Mouse (Mus musculus): ENCODE measurements at regions not wholly inside any gene's neighbourhood (a gene's known extent, or its start where the extent isn't known, plus 50 kb on each side); places are given as distances from the start of the nearest gene placed in this dataset.

DNA sequence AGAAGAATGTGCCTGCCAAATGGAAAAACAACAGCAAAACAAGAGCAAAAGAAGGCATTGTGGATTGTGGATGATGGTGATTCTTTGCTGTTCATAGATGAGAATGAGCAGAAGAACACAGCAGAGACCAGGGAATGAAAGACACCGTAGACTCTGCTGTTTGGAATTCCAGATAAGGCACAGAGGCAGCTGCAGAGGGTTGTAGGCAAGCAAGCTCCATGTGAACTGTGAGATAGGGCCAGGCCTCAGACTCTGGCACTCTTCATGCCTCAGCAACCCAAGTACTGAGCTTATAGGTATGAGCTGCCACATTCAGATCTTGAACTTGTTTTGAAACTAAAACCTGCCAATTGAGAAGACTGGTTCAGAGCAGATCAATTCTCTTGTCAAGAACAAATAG lies 223.3 kb upstream of the Veph1 start:
- no peak for DNase-seq (ENCODE audit: extremely low read depth, low read depth, low spot score)

DNA sequence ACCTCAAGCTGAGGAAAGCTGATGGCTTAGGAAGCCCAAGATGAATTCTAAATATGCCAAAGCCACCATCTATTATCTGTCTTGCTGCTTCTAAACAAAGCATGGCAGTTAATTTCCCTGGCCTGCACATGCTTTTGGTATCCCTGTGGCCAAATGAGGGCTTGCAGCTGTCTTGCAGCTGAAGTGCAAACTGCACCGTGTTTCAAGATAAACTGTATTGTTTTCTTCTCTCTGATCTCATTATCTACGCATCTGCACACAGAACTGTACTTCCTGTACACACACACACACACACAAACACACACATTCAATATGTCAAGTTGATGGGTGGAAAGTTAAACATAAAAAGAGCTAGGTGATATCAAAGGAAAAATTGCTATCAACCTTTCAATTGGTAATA lies 221.7 kb upstream of the Veph1 start:
- no peak for DNase-seq (ENCODE audit: extremely low read depth, low read depth, low spot score)

DNA sequence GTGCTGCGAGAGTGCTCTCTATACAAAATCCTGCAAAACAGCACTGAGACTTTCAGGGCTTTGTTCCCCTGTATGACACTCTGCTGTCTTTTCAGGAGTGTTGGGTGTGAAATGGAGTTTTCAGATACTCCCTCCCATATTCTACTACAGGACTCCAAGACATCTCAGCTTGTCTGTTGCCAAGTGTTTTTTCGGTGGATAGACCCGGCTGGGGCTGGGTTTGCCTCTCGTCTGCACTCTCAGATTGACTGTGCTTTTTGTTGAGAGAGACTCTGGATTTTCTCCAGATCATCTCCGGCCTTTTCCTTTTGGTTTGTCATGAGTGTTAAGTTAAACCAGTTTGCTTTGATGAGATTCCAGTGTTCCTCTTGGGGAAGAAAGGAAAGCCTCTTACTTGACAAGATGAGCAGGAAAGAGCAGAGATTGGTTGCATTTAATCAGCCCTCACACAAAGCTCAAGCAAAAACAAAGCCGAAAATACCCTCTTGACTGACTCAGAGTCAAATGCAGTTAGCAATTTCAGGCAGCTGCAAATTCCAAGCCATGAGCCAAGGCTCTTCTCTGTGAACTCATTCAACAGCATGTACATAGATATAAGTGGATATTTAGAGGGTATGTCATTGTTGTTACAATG lies 219.3 kb upstream of the Veph1 start:
- DNase-seq (ENCODE audit: extremely low read depth, low read depth, low spot score): no peak

GRCm38 (mm10) chr3:66514587-66514986 lies 217.9 kb upstream of the Veph1 start:
- no peak for DNase-seq (ENCODE audit: extremely low read depth, low read depth, low spot score)

DNA sequence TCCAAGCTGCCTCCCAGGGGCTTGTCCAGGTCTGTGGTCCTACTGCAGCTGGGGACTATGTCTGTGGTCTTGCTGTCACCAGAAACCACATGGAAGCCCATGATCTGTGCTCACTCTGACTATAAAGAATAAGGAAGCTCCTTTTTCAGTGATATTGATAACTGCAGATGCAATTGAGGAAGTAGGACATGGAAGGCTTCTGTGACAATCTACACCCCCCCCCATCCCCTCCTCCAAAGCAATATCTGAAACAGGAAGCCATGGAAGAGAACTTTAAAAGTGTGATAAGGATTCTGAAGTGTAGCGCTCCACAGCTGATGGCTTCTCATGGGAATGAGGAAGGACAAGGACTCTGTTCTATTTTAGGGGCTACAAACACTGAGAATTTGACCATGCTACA lies 215.8 kb upstream of the Veph1 start:
- no peak for DNase-seq (ENCODE audit: extremely low read depth, low read depth, low spot score)

GRCm38 (mm10) chr3:66510455-66510854 lies 213.8 kb upstream of the Veph1 start:
- DNase-seq (ENCODE audit: extremely low read depth, low read depth, low spot score): no peak

GRCm38 (mm10) chr3:66506125-66506524 lies 209.5 kb upstream of the Veph1 start:
- no peak for DNase-seq (ENCODE audit: extremely low read depth, low read depth, low spot score)

DNA sequence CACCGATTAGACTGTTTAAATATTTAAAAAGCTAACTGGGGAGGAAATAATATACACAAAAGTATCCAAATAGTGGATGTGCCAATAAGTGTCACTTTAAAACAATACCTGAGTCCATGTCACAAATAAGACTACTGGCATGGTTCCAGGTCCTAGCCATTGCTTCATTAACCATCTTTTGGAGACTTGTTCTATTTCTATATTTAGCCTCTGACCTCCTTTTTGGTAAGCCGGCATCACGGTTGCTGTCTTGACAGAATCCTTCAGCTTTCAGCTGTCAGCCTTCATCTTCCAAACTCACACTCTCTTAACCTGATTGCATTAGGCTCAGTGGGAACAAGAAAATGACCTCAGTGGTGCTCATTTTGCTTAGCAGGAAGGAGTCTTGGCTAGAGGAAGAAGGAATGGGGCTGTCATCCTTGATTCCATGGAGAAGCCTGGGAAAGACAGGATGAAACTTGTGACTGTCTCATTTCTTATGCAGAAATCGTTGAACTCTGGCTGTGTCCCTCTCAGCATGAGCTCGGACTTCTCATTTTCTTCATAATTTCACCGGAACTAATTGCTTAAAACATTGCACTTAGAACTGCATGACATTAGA lies 208.9 kb upstream of the Veph1 start:
- DNase-seq (ENCODE audit: extremely low read depth, low read depth, low spot score): no peak

GRCm38 (mm10) chr3:66504717-66505116 lies 208.1 kb upstream of the Veph1 start:
- no peak for DNase-seq (ENCODE audit: extremely low read depth, low read depth, low spot score)

DNA sequence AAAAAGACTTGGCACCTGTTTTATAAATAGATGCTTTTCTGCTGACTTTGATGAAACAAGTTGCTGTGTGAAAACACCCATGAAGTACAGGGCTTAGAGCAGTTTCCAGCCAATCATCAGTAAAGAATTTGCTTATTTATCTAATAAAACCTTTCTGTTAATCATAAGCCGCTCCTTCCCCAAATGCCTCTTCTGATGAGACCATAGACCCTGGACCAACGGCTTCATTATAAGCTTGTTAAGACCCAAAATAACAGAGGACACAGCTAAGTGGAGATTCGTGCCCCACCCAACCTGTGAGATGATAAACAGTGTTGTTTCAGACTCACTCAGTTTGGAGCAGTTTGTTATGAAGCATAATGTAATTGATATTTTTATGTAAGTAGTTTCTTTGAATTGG lies 207.0 kb upstream of the Veph1 start:
- no peak for DNase-seq (ENCODE audit: extremely low read depth, low read depth, low spot score)

GRCm38 (mm10) chr3:66501865-66502264 lies 205.2 kb upstream of the Veph1 start:
- DNase-seq (ENCODE audit: extremely low read depth, low read depth, low spot score): no peak

DNA sequence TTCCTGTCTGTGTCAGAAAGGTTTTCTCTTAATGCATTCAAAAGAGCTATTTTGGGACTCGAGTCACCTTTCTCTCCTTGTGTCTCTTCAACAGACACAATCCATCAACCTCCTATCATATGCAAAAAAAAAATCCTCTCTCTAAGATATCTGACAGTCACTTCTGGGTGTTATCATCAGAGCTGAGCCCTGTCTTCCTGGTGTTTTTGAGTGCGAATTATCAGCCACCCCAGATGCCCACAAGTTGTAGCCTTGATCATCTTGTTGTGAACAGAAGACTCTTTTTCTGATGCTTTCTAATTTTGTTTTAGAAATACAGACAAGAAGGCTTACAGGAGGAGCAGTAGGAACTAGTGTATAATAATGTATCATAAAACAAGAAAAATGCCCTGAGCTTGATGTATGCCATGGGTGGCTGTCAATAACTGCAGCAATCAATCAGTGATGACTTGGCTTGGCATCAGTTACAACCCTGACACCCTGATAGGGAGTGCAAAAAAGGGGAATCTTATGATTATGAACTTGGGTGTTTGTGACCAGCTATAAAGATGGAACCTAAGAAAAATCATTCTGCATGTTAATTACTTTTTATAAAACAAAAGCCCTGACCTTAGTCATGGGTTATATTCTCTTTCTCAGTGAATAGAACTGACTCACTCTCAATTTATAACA lies 197.9 kb upstream of the Veph1 start:
- DNase-seq (ENCODE audit: extremely low read depth, low read depth, low spot score): no peak

GRCm38 (mm10) chr3:66490696-66491357 lies 194.2 kb upstream of the Veph1 start:
- DNase-seq (ENCODE audit: extremely low read depth, low read depth, low spot score): no peak

DNA sequence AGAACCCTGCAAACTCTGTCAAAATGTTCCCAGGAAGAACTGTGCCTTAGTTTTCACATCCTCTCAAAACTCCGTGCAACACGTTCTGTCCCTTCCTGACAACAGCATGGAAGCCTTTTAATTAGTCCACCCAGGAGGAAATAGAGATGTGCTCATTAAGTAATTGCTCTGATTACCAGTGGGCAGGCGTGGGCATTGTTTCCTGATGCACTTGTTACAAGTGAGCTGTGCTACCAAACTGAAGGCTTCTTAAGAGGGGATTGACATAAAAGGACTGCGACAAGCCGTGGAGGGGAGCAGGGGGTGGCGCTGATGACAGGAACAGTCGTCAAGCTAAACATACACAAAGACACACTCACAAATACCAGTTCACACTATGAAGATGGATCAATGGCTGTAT lies 192.1 kb upstream of the Veph1 start:
- DNase-seq (ENCODE audit: extremely low read depth, low read depth, low spot score): no peak

- no peak for DNase-seq (ENCODE audit: extremely low read depth, low read depth, low spot score)
Observed at GRCm38 (mm10) chr3:66486658-66487057, 190.0 kb upstream of the Veph1 start.

DNA sequence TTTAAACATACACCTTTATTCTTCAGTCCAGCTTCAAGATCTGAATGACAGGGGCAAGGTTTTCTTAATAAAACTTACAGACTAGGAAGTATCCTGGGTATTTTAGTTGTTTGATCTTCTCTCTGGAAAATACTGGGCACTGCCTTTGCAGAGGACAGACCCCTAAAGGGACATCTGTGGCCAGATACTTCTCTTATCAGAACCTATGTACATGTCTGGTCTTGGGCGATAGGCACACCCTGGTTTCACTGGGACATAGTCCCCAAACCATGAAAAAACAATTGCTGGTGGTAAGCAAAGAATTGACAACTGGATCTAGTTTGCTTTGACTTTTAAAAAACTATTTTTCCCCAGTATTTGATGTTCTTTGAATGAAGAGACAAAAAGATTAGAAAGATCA lies 189.5 kb upstream of the Veph1 start:
- no peak for DNase-seq (ENCODE audit: extremely low read depth, low read depth, low spot score)

DNA sequence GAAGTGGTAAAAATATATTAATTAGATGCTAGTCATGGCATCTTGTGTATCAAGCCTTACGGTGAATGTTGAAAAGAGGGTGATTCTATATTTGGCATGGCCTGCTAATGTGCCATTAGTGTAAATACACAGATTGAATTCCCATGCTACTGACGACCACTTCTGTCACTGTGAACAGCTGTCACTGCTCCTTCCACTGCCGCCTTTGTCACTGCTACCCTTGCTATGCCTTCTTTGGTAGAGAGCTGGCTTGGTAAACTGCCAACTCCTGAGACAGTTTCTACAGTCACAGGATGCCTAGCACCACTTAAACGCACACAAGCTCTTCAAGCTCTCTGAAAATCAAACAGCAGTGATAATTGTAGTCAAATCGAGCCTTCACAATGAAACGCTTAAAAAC lies 184.1 kb upstream of the Veph1 start:
- no peak for DNase-seq (ENCODE audit: extremely low read depth, low read depth, low spot score)

GRCm38 (mm10) chr3:66479266-66479665 lies 182.6 kb upstream of the Veph1 start:
- no peak for DNase-seq (ENCODE audit: extremely low read depth, low read depth, low spot score)

DNA sequence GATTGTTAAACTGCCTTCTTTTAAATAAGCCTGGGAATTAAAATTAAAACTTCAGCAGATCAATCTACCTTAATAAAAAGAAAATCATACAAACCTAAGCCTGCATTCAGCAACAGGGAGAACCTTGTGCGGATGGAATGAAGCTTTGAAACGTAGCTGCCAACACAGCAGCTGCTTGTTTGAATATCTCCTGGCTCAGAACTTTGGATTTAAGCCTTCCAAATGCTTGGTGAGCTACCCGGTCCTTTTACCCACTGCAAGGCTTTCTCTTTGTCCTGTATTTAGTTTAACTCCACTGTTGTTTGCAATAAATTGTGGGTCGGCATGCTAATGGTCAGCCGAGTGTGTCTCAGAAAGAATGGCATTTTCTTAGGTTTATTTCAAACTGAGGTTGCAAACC lies 169.7 kb upstream of the Veph1 start:
- no peak for DNase-seq (ENCODE audit: extremely low read depth, low read depth, low spot score)

DNA sequence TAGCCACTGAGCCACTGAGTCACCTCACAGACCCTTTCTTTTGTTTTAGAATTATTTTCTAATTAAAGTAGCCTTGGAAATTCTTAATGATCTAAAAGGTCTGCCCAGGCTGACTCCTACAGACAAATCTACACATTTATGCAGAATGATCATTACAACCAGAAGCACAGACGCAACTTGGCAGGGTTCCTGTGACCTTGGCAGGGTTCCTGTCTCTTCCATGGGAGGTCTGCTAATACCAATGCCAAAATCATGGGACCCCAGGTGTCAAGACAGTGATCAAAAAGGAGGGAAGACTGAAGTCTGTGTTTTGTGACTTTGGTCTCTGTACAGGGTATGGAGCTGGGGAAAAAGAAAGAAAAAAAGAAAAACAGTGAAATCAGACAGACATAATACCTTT lies 168.7 kb upstream of the Veph1 start:
- no peak for DNase-seq (ENCODE audit: extremely low read depth, low read depth, low spot score)

GRCm38 (mm10) chr3:66462341-66462740 lies 165.7 kb upstream of the Veph1 start:
- DNase-seq (ENCODE audit: extremely low read depth, low read depth, low spot score): no peak

All from fat pad, adult 2 months (tissue).